Mouse (Mus musculus) layer of hippocampus, adult 2 months (tissue): ENCODE results near the gene Ppp1r14c. TPM values are rescaled to one million over a fixed set of nuclear protein-coding genes. Genes with fewer than 3 reads are reported as not detected.
"Not testable (repeated sequence)": the region's sequence is repeated elsewhere in the genome, so short reads cannot be mapped to it uniquely, and the experiment has no call there.

Source experiments
- DNase-seq, 2 experiments: peaks; one replicate each; pipeline ENCODE4 v3.0.0; 2022; ENCODE audit warnings: low spot score in 2 of 2
- H3K27ac ChIP-seq: fragments of 200-600 bp; 2 replicates; pipeline ENCODE4 v1.8.1; 2022
- H3K4me3 ChIP-seq: fragments of 200-600 bp; 2 replicates; pipeline ENCODE4 v1.8.1; 2022; ENCODE audit warnings: mild to moderate bottlenecking
- CTCF ChIP-seq: fragments of 200-600 bp; conservative IDR thresholded peaks from 2 replicates; pipeline ENCODE4 v1.8.1; 2022; ENCODE audit warnings: antibody characterized with exemption, mild to moderate bottlenecking, moderate library complexity
- total RNA-seq, 2 experiments: library from RNA; stranded (reverse); gene quantifications; 2 replicates each; pipeline ENCODE4 v1.2.3; 2021

The Ppp1r14c gene
- total RNA-seq, 2 experiments from 2014 or later, result 19.9 to 20.0 TPM

- Histone ChIP-seq H3K27ac (no peak overlapping the region), H3K4me3 (no peak overlapping the region)
- TF ChIP-seq CTCF, result no peak
- DNase-seq, result no peak
These were observed 82.8 kb downstream of the Ppp1r14c start for GRCm38 (mm10) chr10:3448699-3449098.

- no peak for DNase-seq
- no peak for TF ChIP-seq CTCF
- Histone ChIP-seq H3K27ac (no peak overlapping the region), H3K4me3 (no peak overlapping the region)
These were observed 86.1 kb downstream of the Ppp1r14c start for GRCm38 (mm10) chr10:3451930-3452329.

DNA sequence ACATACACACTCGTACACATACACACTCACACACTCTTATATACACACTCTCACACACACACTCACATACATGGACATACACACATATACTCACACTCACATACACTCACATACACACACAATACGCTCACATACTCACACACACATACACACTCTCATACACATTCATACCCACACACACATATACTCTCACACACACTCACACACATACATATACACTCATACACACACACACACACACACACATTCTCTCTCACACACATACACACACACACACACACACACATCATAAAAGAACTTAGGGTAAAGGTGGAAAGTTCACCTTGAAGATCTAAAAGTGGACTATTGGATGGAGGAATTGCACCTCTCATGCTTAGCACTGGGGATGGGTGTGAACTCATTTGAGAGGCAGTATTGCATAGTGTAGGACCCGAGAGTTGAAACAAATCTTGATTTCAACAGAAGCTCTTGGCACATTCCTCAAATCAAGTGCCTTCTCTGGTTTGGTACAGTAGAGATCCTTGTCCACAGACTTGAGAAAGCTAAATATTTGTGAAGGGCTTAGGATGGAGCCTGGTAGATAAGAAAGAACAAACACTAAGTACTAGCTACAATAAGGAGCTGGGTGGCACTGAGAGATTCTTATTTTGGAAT lies 87.1 kb downstream of the Ppp1r14c start:
- no peak for TF ChIP-seq CTCF
- Histone ChIP-seq H3K27ac (no peak overlapping the region), H3K4me3 (no peak overlapping the region)
- DNase-seq, result no peak

DNA sequence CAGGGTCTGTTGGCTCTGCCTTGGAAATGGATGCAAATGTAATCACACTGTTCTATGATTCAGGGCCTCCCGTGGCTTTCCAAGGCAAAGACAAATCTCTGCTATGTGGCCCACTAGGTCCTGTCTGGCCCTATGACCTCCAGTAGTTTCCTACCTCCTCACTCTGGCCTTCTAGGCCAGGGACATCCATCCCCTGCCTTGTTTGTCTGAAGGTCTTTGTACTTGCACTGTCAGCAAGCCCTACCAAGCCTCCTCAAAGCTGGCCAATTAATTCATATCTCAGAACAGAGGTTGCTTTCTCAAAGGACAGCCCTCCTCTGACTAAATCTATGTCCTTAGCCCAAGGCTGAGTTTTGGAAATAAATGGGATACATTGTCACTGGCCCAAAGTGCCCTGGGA lies 92.8 kb downstream of the Ppp1r14c start:
- TF ChIP-seq CTCF, result no peak
- no peak for DNase-seq
- no peak overlapping the region for H3K4me3 ChIP-seq

GRCm38 (mm10) chr10:3460841-3461240 lies 95.0 kb downstream of the Ppp1r14c start:
- H3K4me3 ChIP-seq, result no peak overlapping the region
- H3K27ac ChIP-seq, result no peak overlapping the region
- TF ChIP-seq CTCF, result no peak
- DNase-seq, result no peak

More for the DNA sequence above, 92.8 kb downstream of the Ppp1r14c start:
- no peak overlapping the region for H3K27ac ChIP-seq

GRCm38 (mm10) chr10:3466135-3466626 lies 100.3 kb downstream of the Ppp1r14c start:
- Histone ChIP-seq H3K27ac (no peak overlapping the region), H3K4me3 (no peak overlapping the region)
- DNase-seq, result no peak
- no peak for TF ChIP-seq CTCF

DNA sequence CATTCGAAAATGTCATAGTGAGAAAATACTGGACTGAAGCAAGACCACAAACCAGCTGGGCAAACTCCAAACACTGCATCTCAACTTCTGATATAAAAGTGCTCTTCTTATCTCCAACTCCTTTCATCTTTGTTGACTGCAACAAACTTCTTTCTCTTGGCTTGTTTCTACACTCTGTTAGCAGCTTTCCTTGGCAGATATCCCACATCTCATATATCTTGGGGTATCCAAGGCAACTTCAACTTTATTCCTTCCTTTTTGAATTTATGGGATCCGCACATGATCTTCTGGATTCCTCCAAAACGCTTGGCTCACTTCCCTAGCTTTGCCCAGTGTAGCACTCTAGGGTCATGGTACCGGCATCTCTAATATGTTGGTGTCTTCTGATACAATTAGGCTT lies 102.7 kb downstream of the Ppp1r14c start:
- H3K27ac ChIP-seq, result no peak overlapping the region

DNA sequence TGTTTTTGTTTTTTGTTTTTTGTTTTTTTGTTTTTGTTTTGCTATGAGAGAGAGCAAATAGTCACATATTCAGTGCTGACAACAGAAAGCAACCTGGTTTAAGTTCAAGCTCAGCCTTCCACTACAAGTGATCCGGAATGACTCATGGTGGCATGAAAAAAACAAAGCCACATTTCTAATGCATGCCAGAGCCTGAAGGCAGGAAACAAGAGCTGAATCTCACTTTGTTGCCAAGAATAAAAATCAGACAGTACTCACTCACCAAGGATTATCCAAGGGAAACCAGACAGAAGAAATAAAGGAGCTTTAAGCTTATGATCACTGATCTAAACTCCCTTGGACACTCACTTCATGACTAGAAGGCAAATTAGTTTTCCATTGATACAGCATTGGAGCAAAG lies 110.8 kb downstream of the Ppp1r14c start:
- no peak for DNase-seq
- TF ChIP-seq CTCF, result no peak
- H3K27ac ChIP-seq, result no peak overlapping the region
- no peak overlapping the region for H3K4me3 ChIP-seq

More for the DNA sequence above, 102.7 kb downstream of the Ppp1r14c start:
- no peak for DNase-seq
- no peak overlapping the region for H3K4me3 ChIP-seq
- no peak for TF ChIP-seq CTCF

DNA sequence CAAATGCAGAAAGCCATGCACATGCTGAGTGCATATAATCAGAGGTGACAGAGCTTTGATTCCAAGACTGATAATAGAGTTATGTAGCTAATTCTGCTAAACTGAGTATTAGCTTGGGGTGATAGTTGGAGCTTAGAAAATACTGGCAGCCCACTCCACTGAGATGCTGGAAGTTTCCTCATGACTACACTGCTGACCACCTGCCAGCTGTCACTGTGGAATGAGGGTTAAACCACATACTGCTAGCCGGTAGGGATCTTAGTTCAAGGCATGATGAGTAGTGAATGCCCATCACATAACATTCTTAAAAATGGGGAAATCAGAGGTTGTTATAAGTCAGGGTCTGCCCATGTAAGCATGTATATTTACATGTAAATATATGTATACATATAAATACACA lies 113.9 kb downstream of the Ppp1r14c start:
- H3K27ac ChIP-seq, result no peak overlapping the region
- no peak for TF ChIP-seq CTCF
- no peak for DNase-seq
- no peak overlapping the region for H3K4me3 ChIP-seq

- Histone ChIP-seq H3K27ac (no peak overlapping the region), H3K4me3 (no peak overlapping the region)
- no peak for TF ChIP-seq CTCF
- DNase-seq, result no peak
These were observed 124.2 kb downstream of the Ppp1r14c start for GRCm38 (mm10) chr10:3490052-3490451.

DNA sequence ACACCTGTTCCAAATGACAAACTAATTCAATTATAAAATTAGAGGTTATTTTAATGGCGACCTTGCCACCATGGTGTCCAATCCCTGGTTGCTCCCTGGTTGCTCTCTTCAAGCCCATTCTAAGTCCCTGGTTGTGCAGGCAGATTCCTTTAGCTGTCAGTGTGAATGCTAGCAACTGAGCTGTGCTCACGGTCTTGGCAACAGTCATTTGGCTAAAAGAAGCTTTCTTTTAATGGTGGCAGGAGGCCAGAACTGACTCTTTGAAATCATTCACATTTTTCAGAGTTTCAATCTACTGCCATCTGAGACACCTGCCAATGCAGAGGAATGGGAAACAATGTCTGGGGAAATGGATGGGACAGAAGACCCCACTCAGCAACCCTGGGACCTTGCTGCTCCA lies 130.9 kb downstream of the Ppp1r14c start:
- TF ChIP-seq CTCF, result no peak
- Histone ChIP-seq H3K27ac (no peak overlapping the region), H3K4me3 (no peak overlapping the region)
- DNase-seq, result peak in 1 of 2 experiments; percentile 39

- not testable (repeated sequence) for H3K27ac ChIP-seq, H3K4me3 ChIP-seq, DNase-seq
These were observed 135.0 kb downstream of the Ppp1r14c start for GRCm38 (mm10) chr10:3500846-3501245.

GRCm38 (mm10) chr10:3507484-3508221 lies 141.8 kb downstream of the Ppp1r14c start:
- H3K27ac ChIP-seq, result no peak overlapping the region
- no peak overlapping the region for H3K4me3 ChIP-seq
- DNase-seq, result peak; percentile 40 to 60
- TF ChIP-seq CTCF, result no peak

GRCm38 (mm10) chr10:3508222-3508588 lies 142.3 kb downstream of the Ppp1r14c start:
- TF ChIP-seq CTCF, result no peak
- Histone ChIP-seq H3K27ac (no peak overlapping the region), H3K4me3 (no peak overlapping the region)
- no peak for DNase-seq
